Mouse (Mus musculus) cerebral cortex, adult 2 months (tissue): ENCODE data around the gene Caprin2.

ENCODE experiments used
- WGBS: fragments of 180-500 bp; shearing (Covaris S2); methylation state at CpG from one replicate; pipeline ENCODE4 v1.1.7; 2018; 5-methylcytosine and 5-hydroxymethylcytosine counted together

Gene Caprin2

DNA sequence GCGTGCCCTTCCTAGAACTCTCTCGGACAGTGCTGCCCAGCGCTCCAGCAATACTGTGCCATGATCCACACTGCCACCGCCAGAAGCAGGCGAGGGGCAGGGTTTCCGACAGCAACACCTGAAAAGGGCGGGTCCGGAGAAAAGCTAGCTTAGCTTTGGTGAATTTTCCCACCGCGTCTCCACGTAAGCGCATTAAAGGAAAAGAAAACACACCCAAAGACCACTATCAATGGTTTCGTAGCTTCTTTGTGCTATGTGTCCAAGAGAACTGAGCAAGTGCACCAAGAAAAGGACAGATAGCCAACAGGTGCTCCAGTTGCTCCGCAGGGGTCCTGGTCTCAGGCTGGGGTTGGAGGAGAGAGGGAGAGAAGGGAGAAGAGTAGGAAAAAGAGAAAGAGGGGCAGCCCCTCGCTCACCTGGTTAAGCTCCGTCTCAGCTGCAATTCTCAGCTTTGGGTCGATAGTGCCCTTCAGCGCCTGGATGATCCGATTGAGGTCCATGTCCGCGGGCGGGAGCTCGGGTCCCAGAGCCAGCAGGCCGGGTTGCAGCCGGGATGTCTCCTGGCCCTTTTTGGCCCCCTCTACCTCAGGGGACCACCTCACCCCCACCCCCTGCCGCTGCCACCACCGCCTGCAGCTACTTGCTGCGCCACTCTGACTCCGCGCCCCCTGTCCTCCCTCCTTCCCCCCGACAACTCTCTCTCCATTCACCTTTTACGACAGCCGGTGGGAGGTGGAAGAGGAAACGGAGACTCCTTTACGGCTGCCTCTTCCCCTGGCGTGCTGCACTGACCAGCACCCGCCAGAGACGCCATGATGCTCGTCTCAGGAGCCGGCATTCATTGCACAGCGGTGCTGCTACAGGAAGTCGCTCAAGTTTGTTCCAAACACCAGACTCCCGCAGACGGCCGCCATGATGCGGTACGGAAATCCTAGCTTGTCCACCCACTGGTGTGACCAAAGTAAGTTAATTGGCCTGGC is 65.0 kb downstream of the Caprin2 start, which contains the start of gene Ipo8:
Ipo8 (minus strand) TSS at position 720 of the 980 bp plus-strand sequence.
- WGBS: under 1% methylated on average over 47 of the region's 47 CpGs

DNA sequence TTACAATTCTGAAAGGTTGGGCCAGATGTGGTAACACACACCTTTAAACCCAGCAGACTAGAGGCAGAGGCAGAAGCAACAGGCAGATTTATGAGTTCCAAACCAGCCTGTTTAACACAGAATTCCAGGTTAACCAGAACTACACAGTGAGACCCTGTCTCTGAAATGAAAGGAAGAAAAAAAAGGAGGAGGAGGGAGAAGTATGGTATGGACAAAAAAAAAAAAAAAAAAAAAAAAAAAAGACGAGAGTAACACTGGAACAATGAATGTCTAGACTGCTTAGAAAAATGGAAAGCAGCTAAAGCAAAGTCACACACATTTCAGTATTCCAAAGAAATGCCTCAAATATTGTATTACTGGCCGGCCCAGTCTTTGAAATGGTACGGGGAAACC is 65.7 kb downstream of the Caprin2 start:
- 0% methylated on average over 3 of the region's 3 CpGs for WGBS

DNA sequence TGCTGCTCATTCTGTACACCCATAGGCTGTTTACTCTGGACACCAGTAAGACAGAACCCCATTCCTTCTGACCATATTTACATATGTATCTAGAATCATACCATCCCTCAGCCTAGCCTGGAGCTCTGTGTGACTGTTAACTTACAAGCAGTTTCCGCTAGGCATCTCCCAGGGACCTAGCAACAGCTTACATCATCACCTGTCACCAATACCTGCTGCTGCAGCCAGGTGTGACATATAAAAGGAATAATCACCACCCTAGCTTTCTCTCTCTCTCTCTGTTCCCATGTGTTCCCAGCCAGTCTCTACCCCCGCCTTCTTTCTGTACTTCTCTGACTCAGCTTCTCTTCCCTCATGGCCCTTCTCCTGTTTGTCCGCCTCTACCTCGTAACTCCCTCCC is 69.9 kb downstream of the Caprin2 start:
- 81% methylated on average over 4 of the region's 4 CpGs for WGBS

DNA sequence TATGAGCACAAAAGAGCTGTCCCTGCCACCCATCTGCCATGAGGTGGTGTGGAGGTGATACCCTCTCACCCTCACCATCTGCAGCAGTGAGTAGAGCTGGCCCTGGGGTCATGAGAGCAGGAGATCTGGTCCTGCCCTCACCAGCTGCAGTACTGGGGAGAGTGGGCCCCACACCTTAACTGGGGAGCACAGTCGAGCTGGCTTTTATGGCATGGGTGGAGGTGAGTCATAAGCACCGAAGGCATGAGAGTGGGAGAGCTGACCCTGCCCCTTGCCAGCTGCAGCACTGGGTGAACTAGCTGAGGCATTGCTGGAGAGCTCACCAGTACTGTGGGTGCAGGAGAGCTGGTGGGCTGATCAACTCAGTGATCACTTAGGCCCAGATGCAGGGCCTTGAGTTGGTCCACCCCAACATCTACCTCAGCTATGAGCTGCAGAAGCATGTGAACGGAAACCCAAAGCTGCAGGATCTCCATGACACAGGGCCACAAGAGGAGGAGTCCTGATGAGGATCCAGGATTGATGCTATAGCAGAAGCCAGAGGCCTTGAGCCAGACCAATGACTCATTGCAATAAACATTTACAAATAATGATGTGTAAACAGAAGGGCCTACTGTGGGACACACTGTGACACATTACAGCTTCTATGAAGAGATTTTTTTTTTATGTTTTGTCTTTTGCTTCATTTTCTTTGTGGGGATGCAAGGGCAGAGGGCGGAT is 77.3 kb downstream of the Caprin2 start:
- 79% methylated on average over 4 of the region's 4 CpGs for WGBS

DNA sequence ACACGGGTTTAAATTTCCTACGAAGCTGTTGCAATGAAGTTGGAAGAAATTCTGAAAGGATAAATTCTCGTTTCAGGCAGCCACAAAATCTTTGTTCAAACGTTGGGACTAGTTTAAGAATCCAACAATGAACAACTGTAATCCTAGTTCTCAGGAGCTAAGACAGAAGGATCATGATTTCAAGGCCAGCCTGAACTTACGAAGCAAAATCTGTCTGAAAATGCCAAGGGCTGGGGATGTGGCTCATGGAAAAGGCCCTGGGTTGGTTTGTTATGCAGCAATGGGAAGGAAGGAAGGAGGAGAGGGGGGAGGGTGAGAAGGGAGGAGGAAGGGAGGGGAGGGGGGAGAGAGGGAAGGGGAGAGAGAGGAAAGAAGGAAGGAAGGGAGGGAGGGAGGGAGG is 79.3 kb downstream of the Caprin2 start:
- 79% methylated on average over 5 of the region's 5 CpGs for WGBS

DNA sequence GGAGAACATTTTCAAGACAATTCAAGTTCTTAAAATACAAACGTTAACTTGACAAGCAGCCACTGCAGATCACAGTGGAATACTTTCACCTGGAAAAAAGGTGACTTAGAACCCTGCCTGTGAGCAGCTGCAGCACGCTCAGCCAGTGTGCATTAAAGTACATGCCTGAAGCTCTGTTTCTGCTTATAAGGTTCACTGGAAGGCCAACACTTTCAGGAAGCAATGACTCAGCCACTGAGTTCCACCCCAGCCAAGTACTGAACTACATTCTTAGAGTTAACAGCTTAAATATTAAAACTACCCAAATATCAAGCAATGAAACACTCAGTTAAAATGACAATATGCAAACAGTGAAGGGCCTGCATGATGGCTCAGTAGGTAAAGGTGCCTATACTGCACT is 84.9 kb downstream of the Caprin2 start:
- WGBS: 83% methylated on average over 2 of the region's 2 CpGs

DNA sequence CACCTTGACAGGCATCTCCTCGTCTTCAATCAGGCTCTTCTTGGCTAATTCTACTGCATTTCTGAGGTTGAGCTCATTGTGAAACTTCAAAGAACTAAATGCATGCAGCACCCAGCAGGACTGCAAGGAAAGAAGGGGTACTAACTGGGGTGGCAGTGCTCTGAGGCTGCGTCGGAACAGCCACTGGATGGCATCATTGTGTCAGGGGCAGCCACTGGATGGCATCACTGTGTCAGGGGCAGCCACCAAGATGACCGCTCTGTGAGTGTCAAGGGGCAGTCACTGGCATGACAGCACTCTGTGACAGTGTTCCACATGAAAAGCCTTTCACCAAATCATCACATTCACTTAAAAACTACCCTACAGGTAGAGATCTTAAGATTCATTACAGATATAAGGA is 96.3 kb downstream of the Caprin2 start:
- 74% methylated on average over 4 of the region's 4 CpGs for WGBS

DNA sequence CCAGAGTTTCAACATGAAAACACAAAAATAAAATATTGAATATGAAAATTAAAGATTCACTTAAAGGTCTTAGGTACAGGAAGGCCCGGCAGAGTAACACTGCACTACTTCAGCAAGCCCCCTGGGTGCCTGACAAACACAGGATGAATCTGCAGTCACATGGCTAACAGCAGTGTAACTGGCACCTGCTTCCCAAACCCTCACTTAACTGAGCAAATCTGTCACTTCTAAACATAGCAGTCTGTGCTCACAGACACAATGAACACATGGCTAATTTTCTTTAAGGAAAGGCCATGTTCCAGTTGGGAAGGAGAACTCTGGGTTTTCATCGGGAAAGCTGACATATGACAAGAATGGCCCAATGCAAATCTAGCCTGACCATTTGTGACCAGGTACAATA is 100.9 kb downstream of the Caprin2 start:
- whole genome bisulfite sequencing: 53% methylated on average over 2 of the region's 2 CpGs
